ENCODE assay signal across 18 mouse cellular contexts in the genomic region with DNA sequence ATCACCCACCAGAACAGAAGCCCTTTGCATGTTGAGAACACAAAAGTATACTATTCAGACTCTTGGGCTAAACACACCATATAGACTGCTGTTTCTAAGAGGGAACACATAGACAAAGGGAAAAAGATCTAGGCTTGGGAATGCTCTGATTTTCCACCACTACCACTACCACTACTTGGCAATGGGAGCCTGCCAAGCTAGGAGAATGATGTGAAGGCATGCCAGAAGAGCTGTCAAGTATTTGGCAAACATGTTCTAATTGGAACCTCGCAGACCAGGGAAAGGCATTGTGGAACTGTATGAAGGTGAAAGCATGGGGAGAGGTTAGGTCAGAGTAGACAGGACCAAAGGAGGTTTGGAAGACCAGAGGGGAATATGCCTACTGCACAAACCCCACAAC.
DNase-seq lines count a peak whose midpoint lies in the region; ATAC-seq and TF ChIP-seq lines count a peak whose summit lies in the region.
"Had no signal": no experiment of that assay in that cellular context is flagged by ENCODE, and none has a peak within 500 bp of the region (broad histone marks: within the 10 kb centered on the region; RNA-seq: fewer than 3 reads in every experiment).

No protein-coding gene starts in this region.

- no peaks in the 10 kb centered on the region for H3K4me1 ChIP-seq in heart, embryonic 11.5 days (ENCODE audit: control insufficient read depth, insufficient read depth, low read length)
- H3K4me1 ChIP-seq in hindbrain, embryonic 12.5 days = peaks cover 12% of the 10 kb centered on the region; the same call in 1 of the 2 replicates
- H3K4me1 ChIP-seq in hindbrain, embryonic 10.5 days (replicated peaks) = no peaks in the 10 kb centered on the region
- no peaks in the 10 kb centered on the region for H3K4me1 ChIP-seq in midbrain, postnatal 0 days (ENCODE audit: insufficient read depth, low read length)
- H3K4me1 ChIP-seq in midbrain, embryonic 15.5 days = 0 out of 2 replicates have a peak, but pooled peaks cover 5% of the 10 kb centered on the region
- H3K4me1 ChIP-seq in liver, embryonic 11.5 days (replicated peaks; ENCODE audit: control insufficient read depth, insufficient read depth, low read length) = no peaks in the 10 kb centered on the region
- H3K4me1 ChIP-seq: embryonic facial prominence, embryonic 12.5 days; heart, embryonic 12.5 days had no signal

- no peak overlapping the region for H3K4me2 ChIP-seq in heart, embryonic 11.5 days
- H3K4me2 ChIP-seq in hindbrain, embryonic 12.5 days (replicated peaks) = no peak overlapping the region
- no peak overlapping the region for H3K4me2 ChIP-seq in midbrain, postnatal 0 days (ENCODE audit: low read depth, low read length, poor library complexity, severe bottlenecking)
- H3K4me2 ChIP-seq in midbrain, embryonic 15.5 days = no peak overlapping the region
- no peak overlapping the region for H3K4me2 ChIP-seq in liver, embryonic 11.5 days
- H3K4me2 ChIP-seq: embryonic facial prominence, embryonic 12.5 days; heart, embryonic 12.5 days had no signal

- DNase-seq in heart, adult 18-20 months = peak; percentile 7 to 10
- DNase-seq in hindbrain, embryonic 10.5 days (ENCODE audit: low spot score) = no peak
- DNase-seq in midbrain, postnatal 0 days (ENCODE audit: low spot score) = peak; percentile 29
- DNase-seq in liver, embryonic 11.5 days (ENCODE audit: low spot score) = no peak
- DNase-seq: adrenal gland, adult 8-10 months; adrenal gland, postnatal 36 days; cerebellum, adult 11 months; cerebellum, adult 8-10 months; forebrain, postnatal 0 days; gastrocnemius, postnatal 14 days; kidney, adult 11 months; kidney, adult 9 months had no signal

- no peak overlapping the region for H3K4me3 ChIP-seq in heart, embryonic 11.5 days (ENCODE audit: low read depth, low read length)
- H3K4me3 ChIP-seq in hindbrain, embryonic 12.5 days = no peak overlapping the region
- H3K4me3 ChIP-seq in hindbrain, embryonic 10.5 days = no peak overlapping the region
- H3K4me3 ChIP-seq in midbrain, postnatal 0 days (ENCODE audit: low read depth, low read length) = no peak overlapping the region
- H3K4me3 ChIP-seq in midbrain, embryonic 15.5 days = no peak overlapping the region
- H3K4me3 ChIP-seq in liver, embryonic 11.5 days (ENCODE audit: low read depth, low read length) = no peak overlapping the region
- H3K4me3 ChIP-seq: embryonic facial prominence, embryonic 12.5 days; heart, embryonic 12.5 days had no signal

- no peak for ATAC-seq in heart, embryonic 11.5 days (replicated peaks; ENCODE audit: insufficient number of reproducible peaks, low FRiP score, low TSS enrichment)
- no peak for ATAC-seq in hindbrain, embryonic 12.5 days (ENCODE audit: low FRiP score)
- no peak for ATAC-seq in midbrain, postnatal 0 days (ENCODE audit: low FRiP score)
- no peak for ATAC-seq in midbrain, embryonic 15.5 days (replicated peaks)
- ATAC-seq in liver, embryonic 11.5 days (replicated peaks; ENCODE audit: low FRiP score) = no peak
- ATAC-seq: forebrain, postnatal 0 days; hindbrain, embryonic 16.5 days had no signal

- no peak for TF ChIP-seq CTCF in midbrain, postnatal 0 days (IDR thresholded peaks at IDR 0.05)

- H3K36me3 ChIP-seq in heart, embryonic 11.5 days (ENCODE audit: control insufficient read depth, insufficient read depth, low read length) = no peaks in the 10 kb centered on the region
- H3K36me3 ChIP-seq in hindbrain, embryonic 12.5 days = no peaks in the 10 kb centered on the region
- H3K36me3 ChIP-seq in hindbrain, embryonic 10.5 days = no peaks in the 10 kb centered on the region
- H3K36me3 ChIP-seq in midbrain, postnatal 0 days (ENCODE audit: insufficient read depth, low read length) = no peaks in the 10 kb centered on the region
- no peaks in the 10 kb centered on the region for H3K36me3 ChIP-seq in midbrain, embryonic 15.5 days (replicated peaks)
- H3K36me3 ChIP-seq in liver, embryonic 11.5 days (ENCODE audit: control insufficient read depth, insufficient read depth, low read length) = no peaks in the 10 kb centered on the region
- H3K36me3 ChIP-seq: embryonic facial prominence, embryonic 12.5 days; heart, embryonic 12.5 days had no signal

- H3K9me3 ChIP-seq in heart, embryonic 11.5 days (replicated peaks; ENCODE audit: control insufficient read depth, low read length) = no peaks in the 10 kb centered on the region
- H3K9me3 ChIP-seq in hindbrain, embryonic 12.5 days (replicated peaks) = no peaks in the 10 kb centered on the region
- H3K9me3 ChIP-seq in hindbrain, embryonic 10.5 days = no peaks in the 10 kb centered on the region
- H3K9me3 ChIP-seq in midbrain, postnatal 0 days (ENCODE audit: low read length) = no peaks in the 10 kb centered on the region
- no peaks in the 10 kb centered on the region for H3K9me3 ChIP-seq in midbrain, embryonic 15.5 days
- no peaks in the 10 kb centered on the region for H3K9me3 ChIP-seq in liver, embryonic 11.5 days (ENCODE audit: control insufficient read depth, low read length)
- H3K9me3 ChIP-seq: embryonic facial prominence, embryonic 12.5 days; heart, embryonic 12.5 days had no signal

- H3K27me3 ChIP-seq in heart, embryonic 11.5 days (ENCODE audit: control insufficient read depth, insufficient read depth, low read length) = no peaks in the 10 kb centered on the region
- H3K27me3 ChIP-seq in hindbrain, embryonic 12.5 days = no peaks in the 10 kb centered on the region
- no peaks in the 10 kb centered on the region for H3K27me3 ChIP-seq in hindbrain, embryonic 10.5 days (ENCODE audit: insufficient read depth, poor library complexity, severe bottlenecking)
- no peaks in the 10 kb centered on the region for H3K27me3 ChIP-seq in midbrain, postnatal 0 days (ENCODE audit: insufficient read depth, low read length)
- no peaks in the 10 kb centered on the region for H3K27me3 ChIP-seq in midbrain, embryonic 15.5 days (replicated peaks)
- H3K27me3 ChIP-seq in liver, embryonic 11.5 days (replicated peaks; ENCODE audit: control insufficient read depth, insufficient read depth, low read length) = no peaks in the 10 kb centered on the region
- H3K27me3 ChIP-seq: embryonic facial prominence, embryonic 12.5 days; heart, embryonic 12.5 days had no signal

- H3K27ac ChIP-seq in heart, embryonic 11.5 days (ENCODE audit: low read depth, low read length) = no peak overlapping the region
- H3K27ac ChIP-seq in hindbrain, embryonic 12.5 days = 0 out of 2 replicates have a peak overlapping the region, but pooled peaks have one; percentile 40
- no peak overlapping the region for H3K27ac ChIP-seq in hindbrain, embryonic 10.5 days
- no peak overlapping the region for H3K27ac ChIP-seq in midbrain, postnatal 0 days (ENCODE audit: low read depth, low read length)
- H3K27ac ChIP-seq in midbrain, embryonic 15.5 days = no peak overlapping the region
- H3K27ac ChIP-seq in liver, embryonic 11.5 days (ENCODE audit: low read depth, low read length) = no peak overlapping the region
- H3K27ac ChIP-seq: embryonic facial prominence, embryonic 12.5 days had no signal

- no peak overlapping the region for H3K9ac ChIP-seq in heart, embryonic 11.5 days (ENCODE audit: low read depth, low read length)
- H3K9ac ChIP-seq in hindbrain, embryonic 12.5 days = no peak overlapping the region
- H3K9ac ChIP-seq in midbrain, postnatal 0 days (replicated peaks; ENCODE audit: low read length, poor library complexity, severe bottlenecking) = no peak overlapping the region
- H3K9ac ChIP-seq in midbrain, embryonic 15.5 days = no peak overlapping the region
- no peak overlapping the region for H3K9ac ChIP-seq in liver, embryonic 11.5 days (ENCODE audit: low read depth, low read length)
- H3K9ac ChIP-seq: embryonic facial prominence, embryonic 12.5 days; forebrain, postnatal 0 days; heart, embryonic 12.5 days had no signal

- 86% methylated on average over 1 of the region's 1 CpGs for WGBS in heart, embryonic 11.5 days (ENCODE audit: insufficient replicate concordance)
- WGBS in hindbrain, embryonic 12.5 days = 91% methylated on average over 1 of the region's 1 CpGs
- WGBS in hindbrain, embryonic 10.5 days = 80% methylated on average over 1 of the region's 1 CpGs
- WGBS in midbrain, postnatal 0 days = 60% methylated on average over 1 of the region's 1 CpGs
- WGBS in midbrain, embryonic 15.5 days = 76% methylated on average over 1 of the region's 1 CpGs
- 69% methylated on average over 1 of the region's 1 CpGs for WGBS in liver, embryonic 11.5 days

Comparison
In these comparisons a context has a peak if more than half of its experiments do, and no peak if none do; other contexts are left out.
1. DNase-seq: peak in heart, adult 18-20 months (2 of 2) and midbrain, postnatal 0 days (single experiment); none in hindbrain, embryonic 10.5 days (single experiment) and liver, embryonic 11.5 days (single experiment).